13 mouse cellular contexts compared by ENCODE assay signal in the genomic region with DNA sequence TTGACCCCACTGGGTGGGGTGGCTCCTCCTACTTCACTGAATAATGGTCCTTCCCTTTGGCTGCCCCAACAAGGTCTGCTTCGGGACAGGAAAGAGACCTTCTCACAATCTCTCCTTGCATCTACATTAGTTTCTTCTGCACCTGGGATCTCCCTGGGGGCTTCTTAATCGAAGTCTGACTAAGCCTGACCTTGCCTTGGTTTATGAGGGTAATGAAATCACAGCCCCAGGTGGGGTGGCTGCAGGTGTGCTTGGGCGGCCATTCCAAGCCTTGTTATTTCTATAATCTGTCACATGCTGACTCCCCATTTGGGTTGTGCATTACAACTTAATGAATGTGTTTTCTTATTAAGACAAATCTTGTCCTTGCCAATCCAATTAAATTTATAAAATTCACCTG.
"Had no signal": no experiment of that assay in that cellular context is flagged by ENCODE, and none has a peak within 500 bp of the region (broad histone marks: within the 10 kb centered on the region; RNA-seq: fewer than 3 reads in every experiment).

No protein-coding gene starts in this region.

- H3K4me2 ChIP-seq: liver, embryonic 13.5 days; midbrain, embryonic 11.5 days had no signal

- H3K27me3 ChIP-seq: liver, embryonic 13.5 days had no signal

- ATAC-seq: intestine, postnatal 0 days had no signal

- H3K9ac ChIP-seq: liver, embryonic 13.5 days had no signal

- H3K36me3 ChIP-seq: liver, embryonic 13.5 days had no signal

- DNase-seq: kidney, adult 8-10 months; kidney, postnatal 14 days; kidney, postnatal 4 days; left cerebral cortex, postnatal 4 days; liver, embryonic 13.5 days; lung, adult 2 months; lung, postnatal 14 days; lung, postnatal 4 days; midbrain, embryonic 14.5 days; thymus, postnatal 25 days had no signal

- H3K4me1 ChIP-seq: liver, embryonic 13.5 days had no signal

- H3K9me3 ChIP-seq: liver, embryonic 13.5 days had no signal

- H3K27ac ChIP-seq: liver, embryonic 13.5 days; stomach, postnatal 0 days had no signal

- H3K4me3 ChIP-seq: liver, embryonic 13.5 days had no signal
